ENCODE assay signal across 31 mouse cellular contexts in the genomic region with DNA sequence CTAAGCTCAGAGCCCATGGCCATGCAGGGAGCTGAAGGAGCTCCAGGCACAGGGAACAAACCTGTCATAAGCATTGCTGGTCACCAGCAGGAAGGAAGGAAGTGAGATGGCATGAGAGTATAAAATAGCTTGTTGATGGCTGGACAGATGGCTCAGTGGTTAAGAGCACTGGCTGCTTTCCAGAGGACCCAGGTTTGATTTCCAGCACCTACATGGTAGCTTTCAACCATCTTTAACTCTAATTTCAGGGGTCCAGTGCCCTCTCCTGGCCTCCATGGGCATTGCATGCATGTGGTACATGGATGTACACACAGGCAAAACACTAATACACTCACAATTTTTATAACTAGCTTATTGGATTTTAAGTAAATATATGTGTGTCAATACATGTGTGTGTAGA. TPM values are rescaled to one million over a fixed set of nuclear protein-coding genes. Genes with fewer than 3 reads are reported as not detected.
DNase-seq lines count a peak whose midpoint lies in the region; ATAC-seq and TF ChIP-seq lines count a peak whose summit lies in the region.
"Had no signal": no experiment of that assay in that cellular context is flagged by ENCODE, and none has a peak within 500 bp of the region (broad histone marks: within the 10 kb centered on the region; RNA-seq: fewer than 3 reads in every experiment).

No protein-coding gene starts in this region.

- no peak overlapping the region for H3K4me3 ChIP-seq in heart, adult 2 months
- H3K4me3 ChIP-seq in lung, embryonic 14.5 days (ENCODE audit: low read depth, low read length) = no peak overlapping the region
- H3K4me3 ChIP-seq: embryonic facial prominence, embryonic 13.5 days; erythroblast, embryonic 14.5 days; forebrain, embryonic 13.5 days; heart, embryonic 12.5 days; hindbrain, embryonic 10.5 days; kidney, embryonic 15.5 days; liver, embryonic 12.5 days; midbrain, embryonic 10.5 days; myocyte; neural tube, embryonic 13.5 days had no signal

- no peaks in the 10 kb centered on the region for H3K9me3 ChIP-seq in lung, embryonic 14.5 days (ENCODE audit: low read depth, low read length)
- H3K9me3 ChIP-seq: kidney, embryonic 15.5 days; liver, embryonic 12.5 days; neural tube, embryonic 13.5 days had no signal

- intact Hi-C loops in heart, adult 2 months (cut with DNase I) = no loop called here

- H3K4me1 ChIP-seq in heart, adult 2 months (ENCODE audit: control insufficient read depth, insufficient read depth, low read length) = no peaks in the 10 kb centered on the region
- H3K4me1 ChIP-seq in lung, embryonic 14.5 days (ENCODE audit: insufficient read depth) = no peaks in the 10 kb centered on the region; the same call in 1 of the 2 replicates
- H3K4me1 ChIP-seq: liver, embryonic 12.5 days had no signal

- peak; percentile 72 for DNase-seq in cerebellum, adult 9-10 months
- DNase-seq in cerebellum, postnatal 36 days = no peak
- DNase-seq in heart, adult 2 months = no peak
- no peak for DNase-seq in heart, adult 18-20 months
- no peak for DNase-seq in lung, embryonic 14.5 days
- DNase-seq in lung, adult 18-20 months = no peak
- DNase-seq in left cerebral cortex, adult 8-10 months (ENCODE audit: low spot score in 2 of 2) = no peak
- DNase-seq: adrenal gland, postnatal 36 days; embryo, embryonic 11 days; heart, postnatal 10 days; kidney, postnatal 4 days; layer of hippocampus, adult 9-11 months; thymus, adult 18-20 months; thymus, postnatal 36 days had no signal

- no peaks in the 10 kb centered on the region for H3K79me2 ChIP-seq in heart, adult 2 months (replicated peaks; ENCODE audit: control insufficient read depth, insufficient read depth, low read length)

- no peak for TF ChIP-seq EP300 in heart, adult 2 months (IDR thresholded peaks at IDR 0.05; ENCODE audit: insufficient read depth, low read depth, low read length)

- H3K9ac ChIP-seq in heart, adult 2 months (ENCODE audit: low read depth, low read length) = no peak overlapping the region
- no peak overlapping the region for H3K9ac ChIP-seq in lung, embryonic 14.5 days
- H3K9ac ChIP-seq: embryonic facial prominence, embryonic 13.5 days; forebrain, embryonic 13.5 days; heart, embryonic 12.5 days; kidney, embryonic 15.5 days; liver, embryonic 12.5 days; neural tube, embryonic 13.5 days had no signal

- TF ChIP-seq POLR2A in heart, adult 2 months (IDR thresholded peaks at IDR 0.05; ENCODE audit: insufficient read depth, low read depth, low read length) = no peak

- no peak for ATAC-seq in lung, embryonic 14.5 days (ENCODE audit: insufficient read depth)
- ATAC-seq: CD4-positive, CD25-positive, alpha-beta regulatory T cell, adult 4 months; forebrain, embryonic 13.5 days; hindbrain, postnatal 0 days; intestine, embryonic 16.5 days; liver, embryonic 12.5 days; midbrain, embryonic 16.5 days; Patski had no signal

- H3K27me3 ChIP-seq in heart, adult 2 months (ENCODE audit: control insufficient read depth, insufficient read depth, low read length) = peaks cover 2% of the 10 kb centered on the region; the same call in 1 of the 2 replicates
- H3K27me3 ChIP-seq in lung, embryonic 14.5 days (ENCODE audit: insufficient read depth, low read length) = peaks cover 29% of the 10 kb centered on the region; the same call in 1 of the 2 replicates
- H3K27me3 ChIP-seq: Patski had no signal

- peak; percentile 21; the same call in 1 of the 2 replicates for TF ChIP-seq CTCF in heart, adult 2 months (IDR thresholded peaks at IDR 0.05)
- peak; percentile 23; the same call in 1 of the 2 replicates for TF ChIP-seq CTCF in lung, embryonic 14.5 days (IDR thresholded peaks at IDR 0.05; ENCODE audit: low read depth)

- no peaks in the 10 kb centered on the region for H3K36me3 ChIP-seq in heart, adult 2 months (ENCODE audit: control insufficient read depth, insufficient read depth, low read length)
- no peaks in the 10 kb centered on the region for H3K36me3 ChIP-seq in lung, embryonic 14.5 days (ENCODE audit: insufficient read depth)
- H3K36me3 ChIP-seq: embryonic facial prominence, embryonic 13.5 days; G1E; heart, embryonic 12.5 days; kidney, embryonic 15.5 days; liver, embryonic 12.5 days; neural tube, embryonic 13.5 days had no signal

- no peak overlapping the region for H3K27ac ChIP-seq in heart, adult 2 months
- H3K27ac ChIP-seq in lung, embryonic 14.5 days (ENCODE audit: low read depth) = no peak overlapping the region
- H3K27ac ChIP-seq: embryonic facial prominence, embryonic 13.5 days; forebrain, embryonic 13.5 days; hindbrain, embryonic 10.5 days; hindbrain, postnatal 0 days; kidney, embryonic 15.5 days; liver, embryonic 12.5 days; midbrain, embryonic 10.5 days; neural tube, embryonic 13.5 days had no signal

- no peak overlapping the region for H3K4me2 ChIP-seq in lung, embryonic 14.5 days
- H3K4me2 ChIP-seq: embryonic facial prominence, embryonic 13.5 days; forebrain, embryonic 13.5 days; heart, embryonic 12.5 days; kidney, embryonic 15.5 days; liver, embryonic 12.5 days; neural tube, embryonic 13.5 days had no signal

RNA-seq across cellular contexts. Expression of a gene that starts 14.8 kb away (rescaled TPM):
- total RNA-seq in heart, adult 2 months (2021) = 10 to 100 TPM; 73.5 to 84.7 TPM
- 68.7 and 112 TPM in 2 replicates for polyA plus RNA-seq in heart, adult 2 months (2012; rRNA removed)
- 10 to 100 TPM; 81.3 to 95.3 TPM for total RNA-seq in heart, adult 18-20 months (2021)
- polyA plus RNA-seq in lung, embryonic 14.5 days (2014; fragmentation: Nextera tagmentation; extraction: Ambion mirVana) = 105 and 109 TPM in 2 replicates
- total RNA-seq in left cerebral cortex, adult 8-10 months (2022) = 10 to 100 TPM; 60.1 to 66.2 (median 60.8) TPM
- total RNA-seq: granulocyte monocyte progenitor cell, adult 5-6 weeks had no signal
- polyA plus RNA-seq: G1E had no signal

RNA-seq across cellular contexts. Expression of a gene that starts 21.8 kb away (rescaled TPM):
- total RNA-seq in heart, adult 2 months (2021) = under 1 TPM; 0.41 to 0.47 TPM
- polyA plus RNA-seq in heart, adult 2 months (2012; rRNA removed) = 1.3 and 1.8 TPM in 2 replicates
- under 1 TPM; 0.45 to 0.95 TPM for total RNA-seq in heart, adult 18-20 months (2021)
- polyA plus RNA-seq in lung, embryonic 14.5 days (2014; fragmentation: Nextera tagmentation; extraction: Ambion mirVana) = 3.9 and 4.4 TPM in 2 replicates
- 100 to 1,000 TPM; 254 to 259 (median 256) TPM for total RNA-seq in left cerebral cortex, adult 8-10 months (2022)
- total RNA-seq: granulocyte monocyte progenitor cell, adult 5-6 weeks had no signal
- polyA plus RNA-seq: CD4-positive, CD25-positive, alpha-beta regulatory T cell, adult 4 months; erythroblast, embryonic 14.5 days; G1E had no signal

RNA-seq across cellular contexts. Expression of a gene that starts 49.9 kb away (rescaled TPM):
- total RNA-seq in heart, adult 2 months (2021) = 1 to 10 TPM; 1.2 to 1.5 TPM
- 1.6 and 1.8 TPM in 2 replicates for polyA plus RNA-seq in heart, adult 2 months (2012; rRNA removed)
- total RNA-seq in heart, adult 18-20 months (2021) = 1 to 10 TPM; 1.3 to 2.1 TPM
- polyA plus RNA-seq in lung, embryonic 14.5 days (2014; fragmentation: Nextera tagmentation; extraction: Ambion mirVana) = 0.76 and 0.82 TPM in 2 replicates
- 10 to 100 TPM in 3 of 4 experiments, 1 to 10 TPM in 1; 9.4 to 11.2 (median 10.7) TPM for total RNA-seq in left cerebral cortex, adult 8-10 months (2022)
- total RNA-seq: granulocyte monocyte progenitor cell, adult 5-6 weeks had no signal
- polyA plus RNA-seq: CD4-positive, CD25-positive, alpha-beta regulatory T cell, adult 4 months; erythroblast, embryonic 14.5 days; G1E had no signal

Comparison
In these comparisons a context has a peak if more than half of its experiments do, and no peak if none do; other contexts are left out.
1. RNA of a gene that starts 21.8 kb away (total RNA-seq): 254 to 259 TPM in left cerebral cortex, adult 8-10 months; 0.45 to 0.95 TPM in heart, adult 18-20 months and 0.41 to 0.47 TPM in heart, adult 2 months; every median in the first group is over 100 times any median in the second.